ENCODE assay signal across 7 mouse cellular contexts in the genomic region with DNA sequence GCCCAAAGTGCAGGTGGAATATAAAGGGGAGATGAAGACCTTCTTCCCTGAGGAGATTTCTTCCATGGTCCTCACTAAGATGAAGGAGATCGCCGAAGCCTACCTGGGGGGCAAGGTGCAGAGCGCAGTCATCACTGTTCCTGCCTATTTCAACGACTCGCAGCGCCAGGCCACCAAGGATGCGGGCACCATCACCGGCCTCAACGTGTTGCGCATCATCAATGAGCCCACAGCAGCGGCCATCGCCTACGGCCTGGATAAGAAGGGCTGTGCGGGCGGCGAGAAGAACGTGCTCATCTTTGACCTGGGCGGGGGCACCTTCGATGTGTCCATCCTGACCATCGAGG. TPM values are rescaled to one million over a fixed set of nuclear protein-coding genes. Genes with fewer than 3 reads are reported as not detected.
DNase-seq lines count a peak whose midpoint lies in the region; TF ChIP-seq lines count a peak whose summit lies in the region.

No protein-coding gene starts in this region.

- no peaks in the 10 kb centered on the region for H3K36me3 ChIP-seq in forebrain, embryonic 10.5 days (replicated peaks)
- H3K36me3 ChIP-seq in myocyte (ENCODE audit: control insufficient read depth, insufficient read depth), result no peaks in the 10 kb centered on the region

- no peak overlapping the region for H3K27ac ChIP-seq in left cerebral cortex, adult 2 months
- H3K27ac ChIP-seq in cortical plate, adult 2 months (ENCODE audit: insufficient read depth, low read length), result no peak overlapping the region
- peak overlapping the region; percentile 21; the same call in 1 of the 2 replicates for H3K27ac ChIP-seq in forebrain, embryonic 10.5 days

- peak overlapping the region; percentile 89 for H3K4me2 ChIP-seq in myocyte (ENCODE audit: low read depth)

- WGBS in forebrain, embryonic 10.5 days, result 11% methylated on average over 20 of the region's 20 CpGs

- peak; percentile 18 to 25 for DNase-seq in left cerebral cortex, adult 2 months (ENCODE audit: extremely low spot score in 1 of 2, low spot score in 2 of 2)
- no peak for DNase-seq in left cerebral cortex, adult 18-20 months (ENCODE audit: low spot score in 2 of 2)
- DNase-seq in forebrain, embryonic 10.5 days (ENCODE audit: extremely low spot score, low spot score), result peak; percentile 27
- peak; percentile 9 to 10 for DNase-seq in left cerebral cortex, postnatal 36 days (ENCODE audit: low spot score in 2 of 2)
- DNase-seq in Muller cell, postnatal 12 days (ENCODE audit: inconsistent ontology term), result no peak

- no peaks in the 10 kb centered on the region for H3K79me2 ChIP-seq in myocyte (ENCODE audit: control insufficient read depth, insufficient read depth)

- intact Hi-C loops in left cerebral cortex, adult 2 months (cut with DNase I), result loop anchor here (1.0 to 10.0 kb wide), 3 partner anchors 35 to 190 kb away; a partner anchor contains a TSS
- intact Hi-C loops in left cerebral cortex, postnatal 36 days (cut with DNase I), result loop anchor here (2.0 kb wide), 1 partner anchor 68 kb away; no protein-coding TSS in a partner anchor

- H3K4me3 ChIP-seq in left cerebral cortex, adult 2 months, result peak overlapping the region; percentile 78
- peak overlapping the region; percentile 71 for H3K4me3 ChIP-seq in cortical plate, adult 2 months (ENCODE audit: insufficient read depth, low read length)
- H3K4me3 ChIP-seq in forebrain, embryonic 10.5 days, result peak overlapping the region; percentile 74
- peak overlapping the region; percentile 64 for H3K4me3 ChIP-seq in myocyte

- peaks cover 67% of the 10 kb centered on the region for H3K27me3 ChIP-seq in forebrain, embryonic 10.5 days (ENCODE audit: poor library complexity, severe bottlenecking)
- no peaks in the 10 kb centered on the region for H3K27me3 ChIP-seq in myocyte (ENCODE audit: control insufficient read depth, insufficient read depth, insufficient read length)

- no peak for TF ChIP-seq POLR2A in cortical plate, adult 2 months (IDR thresholded peaks at IDR 0.05; ENCODE audit: extremely low read depth, insufficient read depth, low read length)
- no peak for TF ChIP-seq POLR2A in myocyte (IDR thresholded peaks at IDR 0.05; ENCODE audit: insufficient read length, low read depth)

- H3K9me3 ChIP-seq in forebrain, embryonic 10.5 days, result no peaks in the 10 kb centered on the region

- H3ac ChIP-seq in myocyte (ENCODE audit: control insufficient read depth, insufficient read length), result no peak overlapping the region

- TF ChIP-seq CTCF in left cerebral cortex, adult 2 months (IDR thresholded peaks at IDR 0.05), result no peak
- TF ChIP-seq CTCF in cortical plate, adult 2 months (IDR thresholded peaks at IDR 0.05; ENCODE audit: extremely low read depth, insufficient read depth, low read length), result no peak

- H3K4me1 ChIP-seq in cortical plate, adult 2 months (ENCODE audit: control insufficient read depth, insufficient read depth, low read length), result peaks cover 3% of the 10 kb centered on the region; the same call in 1 of the 2 replicates
- peaks cover 29% of the 10 kb centered on the region for H3K4me1 ChIP-seq in forebrain, embryonic 10.5 days

TF ChIP-seq in myocyte, 11 proteins besides CTCF, POLR2A, EP300 and RAD21:
- TF ChIP-seq MYOD1 (IDR thresholded peaks at IDR 0.05; ENCODE audit: control insufficient read depth in 1 of 3, insufficient read length in 2 of 3, low read depth in 2 of 3), result no peak
- no peak for TF ChIP-seq SRF (IDR thresholded peaks at IDR 0.05; ENCODE audit: control insufficient read depth, insufficient read length, low read depth)
- TF ChIP-seq TCF3 (IDR thresholded peaks at IDR 0.05; ENCODE audit: insufficient read length, low read depth), result no peak
- TF ChIP-seq TCF12 (IDR thresholded peaks at IDR 0.05; ENCODE audit: insufficient read depth, poor library complexity, severe bottlenecking), result no peak
- TF ChIP-seq REST (IDR thresholded peaks at IDR 0.05; ENCODE audit: insufficient read depth, insufficient read length), result no peak
- TF ChIP-seq CEBPB (IDR thresholded peaks at IDR 0.05; ENCODE audit: insufficient read depth, poor library complexity, severe bottlenecking), result no peak
- no peak for TF ChIP-seq E2F4 (IDR thresholded peaks at IDR 0.05; ENCODE audit: insufficient read depth)
- no peak for TF ChIP-seq POLR2AphosphoS2 (IDR thresholded peaks at IDR 0.05; ENCODE audit: insufficient read length, low read depth)
- no peak for TF ChIP-seq USF1 (IDR thresholded peaks at IDR 0.05; ENCODE audit: low read depth)
- TF ChIP-seq MYOG (IDR thresholded peaks at IDR 0.05; ENCODE audit: control insufficient read depth in 1 of 3, insufficient read depth in 1 of 3, insufficient read length in 2 of 3, low read depth in 2 of 3), result no peak
- TF ChIP-seq MAX (IDR thresholded peaks at IDR 0.05; ENCODE audit: low read depth), result no peak

RNA-seq across cellular contexts. Expression of a gene that starts 0.8 kb away (rescaled TPM):
- total RNA-seq in left cerebral cortex, adult 2 months (2021), result 10 to 100 TPM; 64.9 to 66.4 TPM
- 10 to 100 TPM; 63.8 to 79.8 TPM for total RNA-seq in left cerebral cortex, adult 18-20 months (2021)
- 47.8 and 52.5 TPM in 2 replicates for polyA plus RNA-seq in cortical plate, adult 2 months (2012; rRNA removed)
- polyA plus RNA-seq in forebrain, embryonic 10.5 days (2016; fragmentation: Nextera tagmentation; extraction: Ambion mirVana), result 3.1 and 3.7 TPM in 2 replicates
- total RNA-seq in left cerebral cortex, postnatal 36 days (2021), result 10 to 100 TPM; 62.5 to 67.5 TPM
- polyA plus RNA-seq in myocyte (2012; fragmentation: generic; extraction: Trizol), result 13.4 TPM

RNA-seq across cellular contexts. Expression of a gene that starts 12.5 kb away (rescaled TPM):
- total RNA-seq in left cerebral cortex, adult 2 months (2021), result 1 to 10 TPM; 1.1 to 1.4 TPM
- 1 to 10 TPM; 1.6 to 1.8 TPM for total RNA-seq in left cerebral cortex, adult 18-20 months (2021)
- polyA plus RNA-seq in cortical plate, adult 2 months (2012; rRNA removed), result 1.3 and 1.8 TPM in 2 replicates
- 0.30 and 0.47 TPM in 2 replicates for polyA plus RNA-seq in forebrain, embryonic 10.5 days (2016; fragmentation: Nextera tagmentation; extraction: Ambion mirVana)
- total RNA-seq in left cerebral cortex, postnatal 36 days (2021), result 1 to 10 TPM; 1.2 to 1.3 TPM
- not detected for polyA plus RNA-seq in myocyte (2012; fragmentation: generic; extraction: Trizol)

RNA-seq across cellular contexts. Expression of a gene that starts 34.7 kb away (rescaled TPM):
- 1 to 10 TPM; 6.8 to 7.1 TPM for total RNA-seq in left cerebral cortex, adult 2 months (2021)
- total RNA-seq in left cerebral cortex, adult 18-20 months (2021), result 1 to 10 TPM; 5.6 to 6.1 TPM
- polyA plus RNA-seq in cortical plate, adult 2 months (2012; rRNA removed), result 3.5 and 3.7 TPM in 2 replicates
- 8.0 and 8.4 TPM in 2 replicates for polyA plus RNA-seq in forebrain, embryonic 10.5 days (2016; fragmentation: Nextera tagmentation; extraction: Ambion mirVana)
- total RNA-seq in left cerebral cortex, postnatal 36 days (2021), result 1 to 10 TPM; 4.6 to 6.6 TPM
- 1.7 TPM for polyA plus RNA-seq in myocyte (2012; fragmentation: generic; extraction: Trizol)

RNA-seq across cellular contexts. Expression of a gene that starts 35.4 kb away (rescaled TPM):
- total RNA-seq in left cerebral cortex, adult 2 months (2021), result 10 to 100 TPM; 17.6 to 19.9 TPM
- 10 to 100 TPM; 15.9 to 16.6 TPM for total RNA-seq in left cerebral cortex, adult 18-20 months (2021)
- polyA plus RNA-seq in cortical plate, adult 2 months (2012; rRNA removed), result 17.9 and 20.3 TPM in 2 replicates
- 18.6 and 20.1 TPM in 2 replicates for polyA plus RNA-seq in forebrain, embryonic 10.5 days (2016; fragmentation: Nextera tagmentation; extraction: Ambion mirVana)
- 10 to 100 TPM; 17.8 to 19.6 TPM for total RNA-seq in left cerebral cortex, postnatal 36 days (2021)
- 6.1 TPM for polyA plus RNA-seq in myocyte (2012; fragmentation: generic; extraction: Trizol)

Comparison
In these comparisons a context has a peak if more than half of its experiments do, and no peak if none do; other contexts are left out.
1. DNase-seq: peak in left cerebral cortex, adult 2 months (2 of 2), forebrain, embryonic 10.5 days (single experiment) and left cerebral cortex, postnatal 36 days (2 of 2); none in left cerebral cortex, adult 18-20 months (0 of 2) and Muller cell, postnatal 12 days (single experiment).
2. Peak in every context shown above with its lines, with median percentiles within 50 percentile points of each other: H3K4me3 ChIP-seq.